Mouse (Mus musculus) cerebellum, adult 2 months (tissue): ENCODE data around the gene Cyp4f39. TPM values are rescaled to one million over a fixed set of nuclear protein-coding genes. Genes with fewer than 3 reads are reported as not detected.

Source experiments
- DNase-seq, 2 experiments: peaks; one replicate each; pipeline ENCODE4 v3.0.0; 2021
- H3K27ac ChIP-seq: fragments of 200-500 bp; 2 replicates; pipeline ENCODE4 v1.5.1; 2012; ENCODE audit warnings: low read length, control low read depth, inconsistent platforms; ENCODE audit not compliant: insufficient read depth
- H3K27me3 ChIP-seq: fragments of 200-500 bp; 2 replicates; pipeline ENCODE4 v1.6.1; 2012; ENCODE audit warnings: inconsistent platforms, mild to moderate bottlenecking, low read length, moderate library complexity; ENCODE audit not compliant: control insufficient read depth, insufficient read depth
- H3K4me1 ChIP-seq: fragments of 200-500 bp; 2 replicates; pipeline ENCODE4 v1.6.1; 2011; ENCODE audit warnings: low read length; ENCODE audit not compliant: control insufficient read depth, insufficient read depth
- H3K4me3 ChIP-seq: fragments of 200-500 bp; replicated peaks from 2 replicates; pipeline ENCODE3; 2011; ENCODE audit warnings: mild to moderate bottlenecking, low read depth, low read length, control low read depth; ENCODE audit not compliant: insufficient read depth
- CTCF ChIP-seq: fragments of 200-500 bp; IDR thresholded peaks from 2 replicates; pipeline ENCODE4 v1.5.1; 2011; ENCODE audit warnings: low read depth, mild to moderate bottlenecking, control low read depth, low read length, moderate library complexity, borderline replicate concordance; ENCODE audit not compliant: insufficient read depth
- POLR2A ChIP-seq: fragments of 200-500 bp; IDR thresholded peaks from 2 replicates; pipeline ENCODE4 v1.6.1; 2011; ENCODE audit warnings: low read length, control low read depth, borderline replicate concordance; ENCODE audit not compliant: insufficient read depth
- WGBS: fragments of 180-500 bp; shearing (Covaris S2); methylation state at CpG from one replicate; pipeline ENCODE4 v1.1.7; 2018; 5-methylcytosine and 5-hydroxymethylcytosine counted together
- polyA plus RNA-seq: library from polyadenylated mRNA; depleted of rRNA; stranded (reverse); fragments of >200 nt; gene quantifications from 2 replicates; pipeline ENCODE4 v1.2.3, GENCODE M21; 2012

The Cyp4f39 gene
- polyA plus RNA-seq, 1 experiment: 0.18 TPM

- TF ChIP-seq CTCF (no peak), POLR2A (no peak)
- H3K4me1 ChIP-seq: no peaks in the 10 kb centered on the region
- no peak for DNase-seq
- H3K27ac ChIP-seq: no peak within 1 kb of the TSS
- 90% methylated on average over 2 of the region's 2 CpGs for WGBS
- H3K4me3 ChIP-seq: no peak within 1 kb of the TSS
- no peaks in the 10 kb centered on the region; the same call in 1 of the 2 replicates for H3K27me3 ChIP-seq
Measured at GRCm38 (mm10) chr17:32424034-32424433, 28.5 kb upstream of the Cyp4f39 start, which contains the start of gene Pglyrp2. Gene Pglyrp2, minus strand, starts transcription at chr17:32424167.

GRCm38 (mm10) chr17:32426610-32427009 lies 25.9 kb upstream of the Cyp4f39 start:
- no peak overlapping the region for H3K27ac ChIP-seq
- DNase-seq: no peak
- no peak overlapping the region for H3K4me3 ChIP-seq
- TF ChIP-seq POLR2A: no peak
- no peak for TF ChIP-seq CTCF
- no peaks in the 10 kb centered on the region; the same call in 1 of the 2 replicates for H3K27me3 ChIP-seq
- H3K4me1 ChIP-seq: no peaks in the 10 kb centered on the region

GRCm38 (mm10) chr17:32431972-32432371 lies 20.6 kb upstream of the Cyp4f39 start:
- no peak for TF ChIP-seq POLR2A
- 0 out of 2 replicates have a peak, but pooled peaks have one; percentile 12 for TF ChIP-seq CTCF

DNA sequence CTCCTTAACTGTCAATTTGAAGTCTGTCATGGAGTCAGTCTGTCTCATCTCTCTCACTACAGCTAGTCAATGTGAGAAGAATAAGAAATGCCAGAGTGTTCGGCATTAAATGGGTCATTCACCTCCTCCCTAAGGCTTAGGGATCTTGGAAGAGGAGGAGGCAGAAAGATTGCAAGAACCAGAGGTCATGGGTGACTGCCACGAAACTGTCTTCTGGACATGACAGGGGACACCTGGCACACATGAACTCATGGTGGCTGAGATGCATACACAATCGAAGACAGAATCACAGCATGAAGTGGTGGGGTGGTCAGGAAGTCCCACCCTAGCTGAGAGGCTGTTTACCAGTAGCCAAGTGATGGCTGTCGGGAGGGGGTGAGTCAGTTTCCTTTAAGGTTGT lies 18.2 kb upstream of the Cyp4f39 start:
- DNase-seq: no peak
- H3K4me1 ChIP-seq: no peaks in the 10 kb centered on the region
- WGBS: 59% methylated on average over 4 of the region's 4 CpGs
- H3K27me3 ChIP-seq: no peaks in the 10 kb centered on the region
- TF ChIP-seq POLR2A: no peak
- H3K27ac ChIP-seq: no peak overlapping the region
- no peak overlapping the region for H3K4me3 ChIP-seq

More at GRCm38 (mm10) chr17:32431972-32432371, 20.6 kb upstream of the Cyp4f39 start:
- no peaks in the 10 kb centered on the region for H3K4me1 ChIP-seq
- H3K4me3 ChIP-seq: no peak overlapping the region
- no peaks in the 10 kb centered on the region; the same call in 1 of the 2 replicates for H3K27me3 ChIP-seq
- 63% methylated on average over 3 of the region's 3 CpGs for WGBS
- no peak overlapping the region for H3K27ac ChIP-seq
- peak in 1 of 2 experiments; percentile 4 for DNase-seq

DNA sequence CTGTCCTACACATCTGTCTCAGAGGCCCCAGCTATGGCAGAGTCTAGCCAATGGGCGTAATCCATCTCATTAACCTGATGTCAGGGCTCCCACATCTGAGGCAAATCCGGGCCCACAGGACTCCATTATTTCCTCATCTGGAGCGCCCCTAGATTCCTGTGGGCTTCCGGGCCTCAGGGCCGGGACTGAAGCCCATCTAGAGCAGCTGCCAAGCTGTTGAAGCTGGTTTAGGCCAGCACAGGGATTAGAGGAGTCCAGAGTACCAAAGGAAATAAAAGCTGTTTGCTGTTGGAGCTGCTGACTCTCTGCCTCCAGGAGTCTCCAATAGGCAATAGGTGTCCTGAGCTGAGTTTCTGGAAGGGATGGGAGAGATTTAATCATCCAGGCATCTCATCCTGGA lies 17.4 kb upstream of the Cyp4f39 start:
- Histone ChIP-seq H3K27ac (no peak overlapping the region), H3K4me1 (no peaks in the 10 kb centered on the region), H3K4me3 (no peak overlapping the region), H3K27me3 (no peaks in the 10 kb centered on the region)
- TF ChIP-seq CTCF: no peak
- no peak for TF ChIP-seq POLR2A
- WGBS: 55% methylated on average over 5 of the region's 5 CpGs
- DNase-seq: no peak

DNA sequence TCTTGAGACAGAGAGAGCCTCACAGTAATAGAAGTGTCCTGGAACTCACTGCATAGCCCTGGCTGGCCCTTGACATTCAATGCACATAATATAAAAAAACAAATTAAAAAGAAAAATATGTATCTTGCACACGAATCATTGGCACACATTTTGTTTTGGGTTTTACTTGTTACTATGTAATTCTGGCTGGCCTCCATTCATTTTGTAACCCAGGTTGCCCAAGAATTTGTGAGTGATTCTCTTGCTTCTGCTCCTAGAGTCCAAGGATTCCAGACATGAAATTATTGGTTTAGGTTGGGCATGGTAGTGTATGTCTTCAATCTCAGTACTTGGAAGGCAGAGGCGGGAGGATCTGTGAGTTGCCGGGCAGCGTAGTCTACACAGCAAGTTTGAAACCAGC lies 15.4 kb upstream of the Cyp4f39 start:
- TF ChIP-seq CTCF: no peak
- TF ChIP-seq POLR2A: no peak
- H3K4me3 ChIP-seq: no peak overlapping the region
- H3K27ac ChIP-seq: no peak overlapping the region
- no peak for DNase-seq
- 88% methylated on average over 4 of the region's 4 CpGs for WGBS
- H3K4me1 ChIP-seq: no peaks in the 10 kb centered on the region
- H3K27me3 ChIP-seq: no peaks in the 10 kb centered on the region

GRCm38 (mm10) chr17:32443245-32443644 lies 9.3 kb upstream of the Cyp4f39 start:
- DNase-seq: no peak
- no peak overlapping the region for H3K4me3 ChIP-seq
- H3K27ac ChIP-seq: no peak overlapping the region
- H3K4me1 ChIP-seq: no peaks in the 10 kb centered on the region
- TF ChIP-seq CTCF (no peak), POLR2A (no peak)
- 80% methylated on average over 6 of the region's 6 CpGs for WGBS
- no peaks in the 10 kb centered on the region; the same call in 1 of the 2 replicates for H3K27me3 ChIP-seq

- H3K4me3 ChIP-seq: no peak overlapping the region
- WGBS: 10% methylated on average over 5 of the region's 5 CpGs
- H3K4me1 ChIP-seq: no peaks in the 10 kb centered on the region
- no peak overlapping the region for H3K27ac ChIP-seq
- H3K27me3 ChIP-seq: no peaks in the 10 kb centered on the region; the same call in 1 of the 2 replicates
- DNase-seq: no peak
- TF ChIP-seq CTCF (no peak), POLR2A (no peak)
Measured at GRCm38 (mm10) chr17:32445016-32445415, 7.5 kb upstream of the Cyp4f39 start.
